Mouse (Mus musculus): ENCODE measurements around the gene Cpn1. TPM values are rescaled to one million over a fixed set of nuclear protein-coding genes. Genes with fewer than 3 reads are reported as not detected.

Cpn1 gene
- 1.2 TPM in 1 of 3 replicates, not detected in the others for total RNA-seq (2017)

DNA sequence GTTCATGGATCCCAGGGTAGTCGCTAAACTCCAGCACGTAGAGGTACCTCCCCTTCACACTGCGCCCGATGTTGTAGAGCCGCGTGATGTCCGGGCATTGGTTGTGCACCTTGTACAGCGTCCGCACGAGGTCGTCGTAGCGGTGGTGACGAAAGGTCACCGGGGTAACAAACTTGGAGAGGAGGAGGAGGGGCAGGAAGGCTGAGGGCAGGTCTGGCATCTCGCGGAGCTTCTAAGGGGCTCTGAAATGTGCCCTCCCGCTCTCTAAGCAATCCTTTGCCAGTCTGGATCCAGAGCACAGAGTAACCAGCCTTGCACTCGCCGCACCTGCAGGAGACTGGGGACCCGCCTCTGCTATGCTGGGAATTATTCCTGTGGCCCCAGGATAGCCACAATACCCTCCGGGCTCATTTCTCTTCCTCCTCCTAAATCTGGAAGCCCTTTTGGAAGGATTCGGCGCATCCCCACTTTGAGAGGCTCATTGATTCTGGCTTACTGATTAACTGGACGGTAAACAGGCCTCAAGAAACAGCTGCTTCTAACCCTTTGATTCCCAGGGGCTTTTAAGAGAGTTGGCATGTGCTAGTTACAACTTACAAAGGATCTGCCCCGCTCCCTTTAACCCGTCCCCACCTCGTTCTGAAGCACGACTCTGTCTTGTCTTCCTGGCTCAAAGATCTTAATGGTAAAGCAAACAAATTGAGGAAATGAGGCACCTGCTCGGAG lies at the start of gene Cpn1:
Gene Cpn1 (minus strand): TSS at position 488 of the 726 bp plus-strand sequence.
- ATAC-seq (replicated peaks; ENCODE audit: insufficient number of reproducible peaks, low FRiP score, low TSS enrichment, poor library complexity, severe bottlenecking), result no peak

GRCm38 (mm10) chr19:44033396-44033795 lies 47.0 kb upstream of the Cpn1 start:
- ATAC-seq (replicated peaks; ENCODE audit: insufficient number of reproducible peaks, low FRiP score, low TSS enrichment, poor library complexity, severe bottlenecking), result no peak

DNA sequence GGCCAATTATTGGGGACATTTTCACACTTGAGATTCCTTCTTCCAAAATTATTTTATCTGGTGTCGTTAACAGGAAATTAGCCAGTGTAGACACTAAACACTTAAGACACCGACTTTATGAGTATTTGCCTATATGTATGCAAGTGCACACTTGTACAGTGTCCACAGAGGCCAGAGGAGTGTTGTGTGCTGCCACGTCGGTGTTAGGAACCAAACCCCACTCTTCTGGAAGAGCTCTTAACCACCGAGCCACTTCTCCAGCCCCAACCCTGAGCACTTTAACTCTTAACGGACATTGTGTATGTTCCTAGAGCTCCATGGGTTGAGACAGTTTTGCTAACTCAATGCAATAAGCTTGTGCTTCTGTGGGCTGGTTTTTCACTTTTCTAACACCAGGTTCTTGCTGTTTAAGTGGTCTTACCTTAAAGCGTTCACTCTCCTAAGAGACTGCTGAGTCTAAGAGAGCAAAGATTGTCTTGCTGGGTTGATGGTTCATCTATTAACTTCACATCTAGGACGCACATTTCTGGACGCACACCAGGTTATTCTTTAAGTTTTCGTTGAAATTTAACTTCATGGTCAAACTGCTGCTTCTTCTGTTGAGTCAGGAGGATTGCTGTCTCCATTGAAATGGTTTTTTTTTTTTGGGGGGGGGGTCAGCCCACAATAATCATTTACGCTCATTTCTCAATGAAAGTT lies 45.8 kb upstream of the Cpn1 start:
- no peak for ATAC-seq (replicated peaks; ENCODE audit: insufficient number of reproducible peaks, low FRiP score, low TSS enrichment, poor library complexity, severe bottlenecking)

DNA sequence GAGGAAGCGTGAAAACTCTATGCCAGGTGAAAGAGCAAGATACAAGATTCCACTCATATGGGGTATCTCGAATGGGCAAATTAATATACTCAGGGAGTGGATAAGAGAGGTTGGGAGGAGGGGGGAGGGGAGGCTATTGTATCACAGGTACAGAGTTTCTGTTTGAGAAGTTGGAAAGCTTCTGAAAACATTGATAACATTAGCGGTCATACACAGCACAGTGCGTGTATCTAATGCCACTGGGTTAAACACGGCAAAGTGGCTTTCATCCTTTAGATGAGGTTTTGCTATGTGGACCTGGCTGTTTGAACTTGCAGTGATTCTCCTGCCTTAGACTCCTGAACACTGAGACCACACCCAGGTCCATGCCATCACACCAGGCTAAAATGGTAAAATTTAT lies 43.7 kb upstream of the Cpn1 start:
- no peak for ATAC-seq (replicated peaks; ENCODE audit: insufficient number of reproducible peaks, low FRiP score, low TSS enrichment, poor library complexity, severe bottlenecking)

DNA sequence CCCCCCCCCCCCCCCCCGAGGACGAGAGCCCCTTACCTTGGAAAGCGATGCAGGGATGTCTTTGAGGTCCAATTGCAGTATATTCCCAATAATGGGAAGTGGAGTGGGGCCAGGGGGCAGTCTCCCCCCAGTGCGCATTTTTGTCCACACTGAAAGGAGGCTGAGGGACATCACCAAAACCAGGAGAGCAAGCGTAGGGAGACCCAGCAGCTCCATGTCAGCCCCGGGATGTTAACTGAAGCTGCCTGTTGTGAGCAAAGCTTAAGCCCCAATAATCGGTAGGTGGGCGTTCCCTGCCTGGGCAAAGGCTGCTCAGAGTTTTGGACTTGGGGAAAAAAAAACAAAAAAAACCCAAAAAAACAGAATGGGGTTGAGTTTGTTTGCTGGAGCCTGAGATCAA lies 42.6 kb upstream of the Cpn1 start, which contains the start of gene Cyp2c23:
Gene Cyp2c23 (minus strand): TSS at position 237 of the 400 bp plus-strand sequence.
- no peak for ATAC-seq (replicated peaks; ENCODE audit: insufficient number of reproducible peaks, low FRiP score, low TSS enrichment, poor library complexity, severe bottlenecking)

DNA sequence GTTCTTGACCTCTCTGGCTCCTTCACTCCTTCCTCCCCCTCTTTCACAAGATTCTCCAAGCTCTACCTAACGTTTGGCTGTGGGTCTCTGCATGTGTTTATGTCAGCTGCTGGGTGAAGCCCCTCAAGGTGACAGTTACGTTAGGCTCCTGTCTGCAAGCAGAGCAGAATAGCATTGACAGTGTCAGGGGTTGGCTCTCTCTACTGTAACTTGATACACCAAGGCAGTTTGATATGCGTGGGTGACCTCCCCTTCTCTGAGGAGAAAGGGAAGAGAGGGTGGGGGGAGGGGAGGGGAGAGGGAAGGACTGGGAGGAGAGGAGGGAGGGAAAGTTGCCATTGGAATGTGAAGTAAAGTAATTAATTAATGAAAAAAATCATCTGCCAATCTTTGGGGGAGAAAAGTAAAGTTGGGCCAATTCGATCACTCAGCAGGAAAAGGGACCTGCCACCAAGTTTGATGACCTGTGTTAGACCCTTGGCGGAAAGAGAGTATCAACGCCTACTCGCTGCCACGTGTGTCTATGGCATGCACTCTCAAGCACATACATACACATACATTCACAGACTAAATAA lies 40.7 kb upstream of the Cpn1 start:
- no peak for ATAC-seq (replicated peaks; ENCODE audit: insufficient number of reproducible peaks, low FRiP score, low TSS enrichment, poor library complexity, severe bottlenecking)

DNA sequence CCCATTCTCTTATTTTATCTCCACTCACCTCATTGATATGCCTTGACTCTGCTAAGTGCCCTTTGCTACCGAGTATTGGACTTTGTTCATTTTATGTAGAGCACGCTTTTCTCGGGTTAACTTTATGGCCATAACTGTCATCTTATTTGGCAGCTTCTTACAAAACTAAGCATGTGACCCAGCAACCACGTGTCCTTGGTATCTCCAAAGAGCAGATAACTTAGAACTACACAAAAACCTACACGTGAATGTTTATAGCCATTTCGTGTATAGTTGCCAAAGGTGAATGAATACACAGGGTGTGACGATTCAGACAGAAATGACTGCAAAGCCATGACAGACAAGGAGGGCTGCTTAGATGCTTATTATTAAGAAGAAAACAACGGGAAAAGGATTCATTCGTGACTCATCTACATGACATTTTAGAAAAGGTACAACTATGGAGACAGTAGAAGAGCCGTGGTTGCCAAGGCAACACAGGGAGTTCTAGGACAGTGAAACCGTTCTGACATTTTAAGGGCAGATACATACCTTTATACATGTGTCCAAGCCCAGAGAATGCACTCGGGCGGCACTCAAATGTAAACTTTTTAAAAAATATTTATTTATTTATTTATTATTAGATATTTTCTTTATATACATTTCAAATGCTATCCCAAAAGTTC lies 38.7 kb upstream of the Cpn1 start:
- no peak for ATAC-seq (replicated peaks; ENCODE audit: insufficient number of reproducible peaks, low FRiP score, low TSS enrichment, poor library complexity, severe bottlenecking)

DNA sequence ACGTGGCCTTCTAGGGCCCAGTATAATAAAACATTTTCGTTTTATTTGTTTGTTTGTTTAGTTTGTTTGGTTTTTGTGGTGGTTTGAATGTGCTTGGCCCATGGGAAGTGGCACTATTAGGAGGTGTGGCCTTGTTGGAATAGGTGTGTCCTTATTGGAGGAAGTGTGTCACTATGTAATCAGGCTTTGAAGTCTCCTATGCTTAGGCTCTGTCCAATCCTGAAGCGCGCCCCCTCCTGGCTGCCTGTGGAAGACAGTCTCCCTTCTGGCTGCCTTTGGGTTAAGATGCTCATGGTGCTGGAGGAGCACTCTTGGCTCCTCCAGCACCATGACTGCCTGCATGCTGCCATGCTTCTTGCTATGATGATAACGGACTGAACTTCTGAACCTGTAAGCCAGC lies 36.7 kb upstream of the Cpn1 start:
- no peak for ATAC-seq (replicated peaks; ENCODE audit: insufficient number of reproducible peaks, low FRiP score, low TSS enrichment, poor library complexity, severe bottlenecking)

- ATAC-seq (replicated peaks; ENCODE audit: insufficient number of reproducible peaks, low FRiP score, low TSS enrichment, poor library complexity, severe bottlenecking), result no peak
Observed at GRCm38 (mm10) chr19:44021502-44021901, 35.1 kb upstream of the Cpn1 start.

GRCm38 (mm10) chr19:44019739-44020138 lies 33.4 kb upstream of the Cpn1 start:
- no peak for ATAC-seq (replicated peaks; ENCODE audit: insufficient number of reproducible peaks, low FRiP score, low TSS enrichment, poor library complexity, severe bottlenecking)

DNA sequence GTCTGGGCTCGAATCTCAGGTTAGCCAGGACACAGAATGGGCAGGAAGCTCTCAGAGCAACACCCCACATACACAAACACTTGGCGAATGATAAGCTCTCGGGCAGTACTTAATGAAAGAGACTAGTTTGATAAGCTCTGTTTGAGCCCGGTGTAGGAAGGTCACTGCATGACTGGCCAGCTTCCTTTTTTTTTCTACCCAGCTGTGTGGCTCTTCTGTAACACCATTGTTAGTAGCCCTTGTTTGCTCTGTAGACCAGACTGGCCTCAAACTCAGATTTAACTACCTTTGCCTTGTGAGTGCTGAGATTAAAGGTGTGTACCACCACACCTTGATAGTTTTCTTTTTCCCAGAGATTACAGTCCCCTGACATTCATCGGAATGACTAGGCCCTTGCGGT lies 27.5 kb upstream of the Cpn1 start:
- no peak for ATAC-seq (replicated peaks; ENCODE audit: insufficient number of reproducible peaks, low FRiP score, low TSS enrichment, poor library complexity, severe bottlenecking)

- peak; percentile 50; the same call in 1 of the 2 replicates for ATAC-seq (replicated peaks; ENCODE audit: insufficient number of reproducible peaks, low FRiP score, low TSS enrichment, poor library complexity, severe bottlenecking)
Observed at GRCm38 (mm10) chr19:44008784-44009183, 22.4 kb upstream of the Cpn1 start.

- ATAC-seq (replicated peaks; ENCODE audit: insufficient number of reproducible peaks, low FRiP score, low TSS enrichment, poor library complexity, severe bottlenecking), result no peak
Observed at GRCm38 (mm10) chr19:44007186-44007585, 20.8 kb upstream of the Cpn1 start.

DNA sequence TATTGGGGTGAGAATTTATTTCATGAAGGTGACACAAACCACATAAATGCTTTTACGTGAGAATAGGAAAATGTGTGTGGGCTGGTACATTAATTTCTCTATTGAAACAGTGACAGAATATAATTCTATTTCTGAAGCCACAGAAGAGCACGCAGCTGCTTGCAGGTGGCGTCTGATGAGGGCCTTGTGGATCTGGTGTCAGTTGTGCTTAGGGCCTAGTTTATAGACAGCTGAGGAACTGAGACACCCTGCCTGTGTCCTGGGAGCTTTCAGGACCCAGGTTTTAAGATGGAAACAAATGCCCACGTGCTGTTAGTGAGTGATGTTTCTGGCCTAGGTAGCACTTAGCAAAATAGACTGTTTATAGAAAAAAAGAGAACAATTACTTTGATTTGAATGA lies 18.7 kb upstream of the Cpn1 start:
- no peak for ATAC-seq (replicated peaks; ENCODE audit: insufficient number of reproducible peaks, low FRiP score, low TSS enrichment, poor library complexity, severe bottlenecking)

DNA sequence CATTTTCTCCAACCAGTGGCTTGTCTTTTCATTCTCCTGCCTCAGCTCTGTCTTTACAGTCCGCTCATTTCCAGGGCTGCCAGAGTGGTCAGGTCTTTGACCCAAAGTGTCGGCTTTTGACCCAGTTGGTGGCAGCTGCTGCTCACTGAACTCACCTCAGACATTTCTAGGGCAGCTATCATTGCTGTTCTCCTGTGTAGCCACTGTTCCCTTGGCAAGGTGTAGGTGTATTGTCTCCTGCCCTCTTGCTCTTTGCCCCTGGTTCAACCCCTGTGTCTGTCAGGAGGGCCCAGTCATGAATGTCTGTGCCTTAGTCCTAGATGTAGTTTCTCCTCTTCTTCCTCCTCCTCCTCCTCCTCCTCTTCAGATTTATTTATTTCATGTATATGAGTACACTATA lies 17.9 kb upstream of the Cpn1 start:
- ATAC-seq (replicated peaks; ENCODE audit: insufficient number of reproducible peaks, low FRiP score, low TSS enrichment, poor library complexity, severe bottlenecking), result no peak

DNA sequence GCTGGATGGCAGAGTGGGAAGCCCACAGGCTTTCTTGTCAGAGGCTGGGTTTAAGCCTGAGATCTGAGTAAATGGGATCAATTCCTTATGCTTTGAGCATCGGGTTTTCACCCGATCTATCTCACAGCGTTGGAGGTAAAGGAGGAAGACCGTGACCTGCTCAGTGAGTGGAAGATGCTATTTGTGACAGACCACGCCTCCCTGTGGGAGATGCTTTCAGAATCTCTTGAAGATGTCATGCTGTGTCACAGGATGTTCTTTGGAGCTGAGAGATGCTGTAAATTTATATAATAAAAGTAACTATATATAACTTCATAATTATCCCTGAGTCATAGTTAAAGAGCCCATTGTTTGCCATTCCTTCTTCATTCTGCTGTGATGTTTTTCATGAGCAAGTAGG lies 14.4 kb upstream of the Cpn1 start:
- ATAC-seq (replicated peaks; ENCODE audit: insufficient number of reproducible peaks, low FRiP score, low TSS enrichment, poor library complexity, severe bottlenecking), result no peak

DNA sequence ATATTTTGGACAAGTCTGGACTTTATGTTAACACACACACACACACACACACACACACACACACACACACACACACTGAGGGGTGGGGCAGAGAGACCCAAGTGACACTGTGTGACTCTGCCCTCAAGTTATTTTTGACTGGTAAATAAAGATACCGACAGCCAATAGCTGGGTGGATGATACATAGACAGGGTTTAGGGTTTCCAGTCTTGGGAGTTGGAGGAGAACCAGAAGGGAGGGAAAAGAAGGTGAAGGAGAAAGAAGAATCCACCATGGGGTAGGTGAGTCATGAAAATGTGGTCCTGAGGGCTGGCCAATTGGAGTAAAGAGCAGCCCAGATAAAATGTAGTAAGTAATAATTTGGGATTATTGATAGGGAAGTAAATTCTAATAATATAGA lies 13.7 kb upstream of the Cpn1 start:
- no peak for ATAC-seq (replicated peaks; ENCODE audit: insufficient number of reproducible peaks, low FRiP score, low TSS enrichment, poor library complexity, severe bottlenecking)

GRCm38 (mm10) chr19:43998802-43999527 lies 12.6 kb upstream of the Cpn1 start:
- no peak for ATAC-seq (replicated peaks; ENCODE audit: insufficient number of reproducible peaks, low FRiP score, low TSS enrichment, poor library complexity, severe bottlenecking)

- no peak for ATAC-seq (replicated peaks; ENCODE audit: insufficient number of reproducible peaks, low FRiP score, low TSS enrichment, poor library complexity, severe bottlenecking)
Observed at GRCm38 (mm10) chr19:43998101-43998500, 11.7 kb upstream of the Cpn1 start.
